Mouse (Mus musculus): ENCODE data around the gene Slc25a51. TPM values are rescaled to one million over a fixed set of nuclear protein-coding genes. Genes with fewer than 3 reads are reported as not detected.

Slc25a51 gene
- total RNA-seq (2023; ENCODE audit: inconsistent age) = 60.3 to 77.6 TPM (median 70.9 TPM) in 4 replicates

GRCm38 (mm10) chr4:45408427-45409132 is at the start of gene Slc25a51:
Slc25a51 (minus strand) TSS chr4:45408766.

Other genes starting within 250 kb of the Slc25a51 start
- gene Frmpd1, start 223.9 kb downstream of the Slc25a51 start, total RNA-seq (2023; ENCODE audit: inconsistent age) = not detected in 4 replicates
- gene Trmt10b, start 111.6 kb downstream of the Slc25a51 start, total RNA-seq (2023; ENCODE audit: inconsistent age) = 6.0 to 16.6 TPM (median 9.3 TPM) in 4 replicates
- 21.2 to 28.2 TPM (median 22.3 TPM) in 4 replicates for gene Dcaf10, start 66.7 kb downstream of the Slc25a51 start, total RNA-seq (2023; ENCODE audit: inconsistent age)
- gene Exosc3, start 66.0 kb downstream of the Slc25a51 start, total RNA-seq (2023; ENCODE audit: inconsistent age) = 42.5 to 53.4 TPM (median 46.0 TPM) in 4 replicates
- 1.4 to 1.9 TPM (median 1.7 TPM) in 4 replicates for gene Shb, start 123.7 kb upstream of the Slc25a51 start, total RNA-seq (2023; ENCODE audit: inconsistent age)

All from B cell, adult (primary cell).